Mouse (Mus musculus) embryonic stem cell, embryonic (primary cell): ENCODE results near the gene Gas2l2.

Experiments
- CTCF ChIA-PET, 4 experiments: fragments of 300-600 bp in 2 of 4; fragments of 350-600 bp in 2 of 4; sonication (Branson Sonifier 250); formaldehyde crosslinking; loops; one replicate each; lab custom pipeline; 2022; ENCODE audit warnings: inconsistent platforms in 2 of 4; lab: Charles Lee
- POLR2A ChIA-PET, 4 experiments: fragments of 300-600 bp in 2 of 4; fragments of 350-600 bp in 2 of 4; sonication (Branson Sonifier 250); formaldehyde crosslinking; loops; one replicate each; lab custom pipeline; 2022; ENCODE audit warnings: antibody characterized with exemption in 4 of 4, inconsistent platforms in 1 of 4; lab: Charles Lee

The Gas2l2 gene

GRCm38 (mm10) chr11:83450550-83450949, 21.3 kb upstream of the Gas2l2 start:
- ChIA-PET CTCF (interaction anchor here in 2 of 4 experiments (1.1 to 1.7 kb wide), 2 partner anchors 10 to 22 kb away, joined by 3 to 9 read pairs; partner anchors contain the start of gene Taf15 (in 1 of the 2)), POLR2A (interaction anchor here in 3 of 4 experiments (0.6 to 30.5 kb wide), 8 partner anchors 10 to 26 kb away, joined by 3 to 563 read pairs (median 10); partner anchors contain the start of genes Taf15 (in 3 of the 3) and Mmp28 (in 1 of the 3))

- ChIA-PET CTCF (interaction anchor here in 3 of 4 experiments (0.6 to 2.5 kb wide), 3 partner anchors 9 to 406 kb away, joined by 3 to 9 read pairs (median 6); partner anchors contain the start of gene Taf15 (in 1 of the 3)), POLR2A (interaction anchor here (0.7 to 30.5 kb wide), 9 partner anchors 8 to 178 kb away, joined by 3 to 563 read pairs (median 6); partner anchors contain the start of genes Taf15 (in 4 of the 4) and Mmp28 (in 1 of the 4))
These were observed 20.0 kb upstream of the Gas2l2 start for GRCm38 (mm10) chr11:83449298-83449697.

GRCm38 (mm10) chr11:83448927-83449236, 19.6 kb upstream of the Gas2l2 start:
- ChIA-PET POLR2A (interaction anchor here (0.6 to 30.5 kb wide), 8 partner anchors 14 to 150 kb away, joined by 3 to 563 read pairs (median 10); partner anchors contain the start of genes Taf15 (in 4 of the 4), Mmp28 (in 2 of the 4) and Ap2b1 (in 1 of the 4)), CTCF (interaction anchor here in 2 of 4 experiments (0.6 to 2.5 kb wide), 2 partner anchors 24 to 406 kb away, joined by 3 to 6 read pairs; partner anchors contain the start of gene Taf15 (in 1 of the 2))

GRCm38 (mm10) chr11:83448021-83448926, 19.0 kb upstream of the Gas2l2 start:
- CTCF ChIA-PET, result interaction anchor here in 2 of 4 experiments (0.6 to 2.5 kb wide), 2 partner anchors 24 to 405 kb away, joined by 3 to 6 read pairs; partner anchors contain the start of gene Taf15 (in 1 of the 2)
- POLR2A ChIA-PET, result interaction anchor here (0.6 to 30.5 kb wide), 12 partner anchors 10 to 150 kb away, joined by 3 to 563 read pairs (median 4); partner anchors contain the start of genes Taf15 (in 4 of the 4), Ap2b1 (in 2 of the 4) and Mmp28 (in 2 of the 4)

GRCm38 (mm10) chr11:83447612-83448011, 18.4 kb upstream of the Gas2l2 start:
- POLR2A ChIA-PET, result interaction anchor here in 3 of 4 experiments (1.0 to 30.5 kb wide), 11 partner anchors 9 to 149 kb away, joined by 3 to 563 read pairs (median 4); partner anchors contain the start of genes Taf15 (in 3 of the 3), Ap2b1 (in 2 of the 3) and Mmp28 (in 2 of the 3)
- CTCF ChIA-PET, result interaction anchor here in 1 of 4 experiments (2.5 kb wide), 1 partner anchor 25 kb away, joined by 6 read pairs; the partner anchor contains the start of gene Taf15

- POLR2A ChIA-PET, result interaction anchor here in 3 of 4 experiments (0.8 to 30.5 kb wide), 8 partner anchors 13 to 44 kb away, joined by 3 to 563 read pairs (median 4); partner anchors contain the start of genes Taf15 (in 3 of the 3) and Mmp28 (in 1 of the 3)
- CTCF ChIA-PET, result interaction anchor here in 2 of 4 experiments (0.6 to 1.7 kb wide), 6 partner anchors 10 to 111 kb away, joined by 3 to 12 read pairs (median 3); partner anchors contain the start of gene Taf15 (in 1 of the 2)
These were observed 15.7 kb upstream of the Gas2l2 start for GRCm38 (mm10) chr11:83445001-83445400.

- CTCF ChIA-PET, result interaction anchor here in 3 of 4 experiments (0.7 to 5.5 kb wide), 9 partner anchors 14 to 529 kb away, joined by 3 to 34 read pairs (median 4); partner anchors contain the start of gene Taf15 (in 2 of the 3)
These were observed 14.6 kb upstream of the Gas2l2 start for GRCm38 (mm10) chr11:83443824-83444223.

GRCm38 (mm10) chr11:83442596-83443267, 13.5 kb upstream of the Gas2l2 start:
- CTCF ChIA-PET, result interaction anchor here (0.5 to 5.5 kb wide), 24 partner anchors 10 to 528 kb away, joined by 3 to 34 read pairs (median 4); partner anchors contain the start of gene Taf15 (in 3 of the 4)
- POLR2A ChIA-PET, result interaction anchor here (0.8 to 30.5 kb wide), 16 partner anchors 9 to 171 kb away, joined by 3 to 563 read pairs (median 4); partner anchors contain the start of genes Taf15 (in 4 of the 4), Mmp28 (in 2 of the 4) and Ap2b1 (in 1 of the 4)

More at GRCm38 (mm10) chr11:83443824-83444223, 14.6 kb upstream of the Gas2l2 start:
- POLR2A ChIA-PET, result interaction anchor here in 3 of 4 experiments (0.8 to 30.5 kb wide), 7 partner anchors 12 to 58 kb away, joined by 3 to 563 read pairs (median 5); partner anchors contain the start of genes Taf15 (in 3 of the 3) and Mmp28 (in 1 of the 3)

GRCm38 (mm10) chr11:83441235-83441634, 12.0 kb upstream of the Gas2l2 start:
- ChIA-PET POLR2A (interaction anchor here (0.5 to 30.5 kb wide), 13 partner anchors 8 to 139 kb away, joined by 3 to 563 read pairs (median 4); partner anchors contain the start of genes Taf15 (in 3 of the 4), Gas2l2 (in 1 of the 4) and Pex12 (in 1 of the 4)), CTCF (interaction anchor here in 3 of 4 experiments (1.3 to 5.5 kb wide), 13 partner anchors 8 to 142 kb away, joined by 3 to 34 read pairs (median 6); partner anchors contain the start of genes Taf15 (in 3 of the 3) and Ap2b1 (in 1 of the 3))

GRCm38 (mm10) chr11:83440081-83441064, 11.1 kb upstream of the Gas2l2 start:
- ChIA-PET CTCF (interaction anchor here (0.6 to 5.5 kb wide), 36 partner anchors 10 to 594 kb away, joined by 3 to 34 read pairs (median 4); partner anchors contain the start of genes Taf15 (in 3 of the 4), Ap2b1 (in 1 of the 4), Gas2l2 (in 1 of the 4) and Mmp28 (in 1 of the 4)), POLR2A (interaction anchor here (0.7 to 30.5 kb wide), 13 partner anchors 9 to 138 kb away, joined by 3 to 563 read pairs (median 4); partner anchors contain the start of genes Taf15 (in 3 of the 4), Gas2l2 (in 1 of the 4) and Pex12 (in 1 of the 4))

GRCm38 (mm10) chr11:83439426-83440060, 10.3 kb upstream of the Gas2l2 start:
- ChIA-PET CTCF (interaction anchor here (0.7 to 5.5 kb wide), 32 partner anchors 11 to 156 kb away, joined by 3 to 34 read pairs (median 4); partner anchors contain the start of genes Taf15 (in 3 of the 4), Ap2b1 (in 1 of the 4), Gas2l2 (in 1 of the 4) and Mmp28 (in 1 of the 4)), POLR2A (interaction anchor here (1.0 to 30.5 kb wide), 9 partner anchors 11 to 148 kb away, joined by 3 to 563 read pairs (median 4); partner anchors contain the start of genes Taf15 (in 3 of the 4) and Gas2l2 (in 1 of the 4))

GRCm38 (mm10) chr11:83437377-83437776, 8.1 kb upstream of the Gas2l2 start, which contains the start of gene 1700020L24Rik:
Gene 1700020L24Rik, plus strand, starts transcription at chr11:83437677.
- POLR2A ChIA-PET, result interaction anchor here in 1 of 4 experiments (1.4 to 2.1 kb wide), 2 partner anchors 16 to 38 kb away, joined by 4 to 5 read pairs; no protein-coding TSS in a partner anchor
- CTCF ChIA-PET, result interaction anchor here in 1 of 4 experiments (1.0 to 1.6 kb wide), 2 partner anchors 16 to 68 kb away, joined by 3 to 6 read pairs; no protein-coding TSS in a partner anchor

GRCm38 (mm10) chr11:83432533-83432932, 3.3 kb upstream of the Gas2l2 start:
- POLR2A ChIA-PET, result interaction anchor here in 1 of 4 experiments (1.1 kb wide), 1 partner anchor 321 kb away, joined by 3 read pairs; the partner anchor contains the start of gene Heatr6
- CTCF ChIA-PET, result interaction anchor here in 1 of 4 experiments (0.9 kb wide), 1 partner anchor 10 kb away, joined by 4 read pairs; no protein-coding TSS in a partner anchor

- POLR2A ChIA-PET, result interaction anchor here in 2 of 4 experiments (0.8 to 2.7 kb wide), 18 partner anchors 9 to 156 kb away, joined by 3 to 11 read pairs (median 4); partner anchors contain the start of genes Ap2b1 (in 2 of the 2), Taf15 (in 2 of the 2) and Pex12 (in 1 of the 2)
- CTCF ChIA-PET, result interaction anchor here in 2 of 4 experiments (0.9 to 3.1 kb wide), 4 partner anchors 10 to 94 kb away, joined by 3 to 11 read pairs (median 3); partner anchors contain the start of gene Rasl10b (in 1 of the 2)
These were observed 2.3 kb downstream of the Gas2l2 start for GRCm38 (mm10) chr11:83426964-83427363.
